Mouse (Mus musculus) neutrophil, adult 5-6 weeks (primary cell): ENCODE data around the gene Glis3. TPM values are rescaled to one million over a fixed set of nuclear protein-coding genes. Genes with fewer than 3 reads are reported as not detected.

ENCODE experiments used
- ATAC-seq: fragments of 151-379, 151-347 bp; 2 replicates; pipeline ENCODE4 v1.8.0; 2017; ENCODE audit warnings: mild to moderate bottlenecking, moderate TSS enrichment; ENCODE audit not compliant: insufficient number of reproducible peaks, poor library complexity, low FRiP score, severe bottlenecking; ENCODE audit errors: extremely low read depth
- total RNA-seq: library from RNA; stranded (forward); fragments of 200-1000 nt; gene quantifications from 2 replicates; pipeline ENCODE4 v1.2.3, GENCODE M21; 2017

Gene Glis3
- total RNA-seq, 1 experiment from 2014 or later = 1.2 TPM

DNA sequence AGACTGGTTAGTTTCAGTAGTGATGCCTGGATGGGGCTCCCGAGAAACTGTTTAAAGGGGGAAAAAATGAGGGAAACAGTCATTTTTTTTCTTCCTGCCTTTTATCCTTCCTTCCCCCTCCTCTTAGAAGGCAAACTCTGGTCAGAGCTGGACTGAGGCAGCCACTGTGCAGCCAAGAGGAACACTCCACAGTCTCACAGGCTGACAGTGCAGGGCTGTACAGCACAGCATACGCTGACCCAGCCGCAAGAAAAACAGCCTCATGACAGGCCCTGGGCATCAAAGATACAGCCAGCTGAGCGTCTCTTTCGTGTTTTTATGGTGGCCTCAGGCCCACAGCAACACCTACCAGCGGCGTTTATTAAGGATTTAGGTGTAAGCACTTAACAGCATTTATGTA lies 19.0 kb downstream of the Glis3 start:
- ATAC-seq = no peak

DNA sequence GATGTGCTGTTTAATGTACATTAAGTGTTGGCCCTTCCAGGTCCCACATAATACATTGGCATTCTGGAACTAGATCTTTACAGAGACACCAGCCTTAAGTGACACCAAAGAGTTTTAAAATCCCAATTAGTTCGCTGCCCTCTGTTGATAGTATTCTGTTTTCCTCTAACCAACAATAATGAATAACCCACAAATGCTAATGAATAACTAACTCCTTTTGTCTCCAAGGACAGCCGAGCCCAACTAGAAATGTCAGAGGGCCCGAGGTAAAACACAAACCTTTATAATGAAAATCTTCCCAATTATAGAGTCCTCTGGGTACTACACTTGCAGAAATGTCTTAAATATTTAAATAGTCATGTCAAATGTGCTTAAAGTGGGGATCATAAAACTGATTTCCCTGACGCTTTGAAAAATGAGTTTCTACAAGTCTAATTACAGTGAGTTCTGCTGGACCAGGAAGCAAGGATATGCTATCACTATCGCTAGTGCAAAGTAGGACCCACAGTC lies 22.1 kb downstream of the Glis3 start:
- no peak for ATAC-seq

DNA sequence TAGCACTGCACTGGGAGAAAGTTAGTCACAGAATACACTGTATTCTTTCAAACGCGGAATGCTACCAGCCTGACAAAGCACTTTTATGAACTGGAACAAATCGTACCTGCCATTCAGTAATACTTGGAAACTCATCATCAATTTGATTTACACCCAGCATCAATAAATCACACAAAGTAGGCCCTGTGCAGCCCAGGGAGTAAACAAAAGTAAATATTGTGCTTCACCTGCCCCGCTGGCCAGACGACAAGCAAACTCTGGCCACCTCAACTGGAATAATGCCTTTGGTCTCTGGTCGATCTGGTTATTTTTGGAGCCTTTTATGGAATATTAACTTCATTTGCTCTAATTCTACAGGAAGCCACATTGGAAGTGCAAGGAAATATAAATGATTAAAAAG lies 23.0 kb downstream of the Glis3 start:
- no peak for ATAC-seq

DNA sequence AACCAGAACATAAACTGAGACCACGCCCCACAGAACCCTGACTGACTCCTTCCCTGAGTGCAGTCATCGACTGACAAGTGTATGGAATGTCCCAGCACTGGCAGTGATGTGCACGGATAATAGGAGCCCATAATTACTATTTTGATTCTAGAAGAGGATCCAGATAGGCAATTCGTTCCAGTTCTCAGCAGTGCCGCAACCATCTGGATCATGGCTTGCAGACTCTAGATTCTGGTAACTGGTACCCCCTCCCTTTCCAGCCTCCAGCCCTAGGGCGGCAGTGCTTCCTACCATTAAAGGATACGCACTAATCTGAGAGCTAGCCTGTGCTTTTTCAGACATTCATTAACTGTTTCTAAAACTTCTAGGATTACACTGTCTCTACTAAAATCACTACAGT lies 24.7 kb downstream of the Glis3 start:
- ATAC-seq = no peak

GRCm38 (mm10) chr19:28650836-28651235 lies 29.0 kb downstream of the Glis3 start:
- ATAC-seq = no peak

DNA sequence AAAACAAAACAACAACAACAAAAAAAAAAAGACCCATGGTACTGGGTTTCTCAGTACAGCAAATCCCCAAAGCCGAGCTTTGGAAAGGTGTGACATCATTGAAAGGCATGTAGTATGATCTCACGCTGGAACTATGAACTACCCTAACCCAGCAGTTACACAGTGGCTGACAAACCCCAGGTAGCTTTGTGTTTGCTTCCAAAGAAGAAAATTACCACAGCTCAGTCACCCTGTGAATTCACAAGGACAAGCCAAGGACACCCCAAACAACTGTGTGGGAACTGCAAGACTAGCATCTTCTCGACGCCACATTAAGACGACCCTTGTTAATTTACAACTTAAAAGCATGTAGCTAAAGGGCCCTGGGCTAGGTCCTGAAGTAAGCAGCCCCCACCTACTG lies 30.4 kb downstream of the Glis3 start:
- no peak for ATAC-seq

GRCm38 (mm10) chr19:28648881-28649280 lies 31.0 kb downstream of the Glis3 start:
- no peak for ATAC-seq

DNA sequence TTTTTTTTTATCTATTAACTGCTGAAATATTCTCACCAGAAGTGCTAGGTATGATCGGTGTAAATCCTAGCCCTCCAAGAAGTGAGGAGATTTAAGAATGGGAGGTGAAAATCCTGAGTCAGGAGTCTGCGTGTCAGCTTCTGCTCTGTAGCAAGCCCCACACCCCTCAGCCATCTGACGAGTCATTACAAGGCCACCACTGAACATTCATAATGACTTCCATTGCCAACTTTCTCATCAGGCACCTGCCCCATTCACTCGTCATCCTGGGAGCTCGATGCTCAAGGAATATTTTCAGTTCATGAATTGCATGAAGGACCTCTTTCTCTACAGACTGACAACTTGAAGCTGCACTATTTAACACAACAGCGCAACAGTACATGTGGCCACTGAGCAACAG lies 32.5 kb downstream of the Glis3 start:
- no peak for ATAC-seq

- no peak for ATAC-seq
Measured at GRCm38 (mm10) chr19:28646286-28646685, 33.6 kb downstream of the Glis3 start.

GRCm38 (mm10) chr19:28640861-28641381 lies 39.0 kb downstream of the Glis3 start:
- ATAC-seq = no peak

DNA sequence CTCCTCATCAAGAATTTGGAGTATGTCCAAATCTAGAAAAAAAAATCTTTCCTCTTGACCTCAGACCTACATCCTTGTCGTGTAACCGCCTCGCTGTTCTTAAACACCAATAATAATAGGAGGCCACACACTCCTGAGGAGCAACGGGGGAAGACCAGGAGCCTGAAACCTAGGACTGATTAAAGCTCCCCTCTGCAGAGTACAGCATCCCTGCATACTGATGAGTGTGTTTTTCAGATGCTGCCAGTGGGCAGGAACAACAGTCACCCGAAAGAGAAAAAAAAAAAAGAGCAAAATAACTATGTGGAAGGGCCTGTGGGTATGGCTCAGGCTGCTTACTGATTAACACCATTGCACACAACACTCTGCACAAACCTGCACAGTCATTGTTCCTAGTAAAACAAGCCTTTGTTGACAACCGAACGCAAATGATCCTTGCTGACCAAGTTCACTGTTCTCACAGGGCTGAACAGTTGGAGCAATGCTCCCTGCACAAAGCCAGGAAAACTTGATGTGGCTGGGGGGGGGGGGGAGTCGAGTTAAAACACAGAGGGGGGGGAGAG lies 43.8 kb downstream of the Glis3 start:
- no peak for ATAC-seq

DNA sequence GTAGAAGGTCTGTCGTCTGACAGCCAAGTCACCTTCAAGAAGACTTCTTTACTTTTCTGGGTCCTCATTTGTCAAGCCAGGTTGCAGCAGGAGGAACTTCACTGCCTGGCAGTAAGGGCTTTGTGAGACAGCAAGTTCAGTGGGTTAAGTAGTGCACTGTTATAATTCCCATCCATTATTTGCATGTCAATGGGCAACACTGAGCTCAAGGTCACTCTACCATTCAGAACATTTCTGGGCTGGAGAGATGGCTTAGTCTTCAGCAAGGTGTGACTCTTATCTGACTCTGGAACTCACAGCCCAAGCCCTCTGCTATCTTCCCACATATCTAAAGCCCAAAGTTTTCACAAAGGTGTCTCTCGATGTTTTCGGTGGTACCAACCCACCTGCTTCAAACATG lies 44.9 kb downstream of the Glis3 start:
- no peak for ATAC-seq

DNA sequence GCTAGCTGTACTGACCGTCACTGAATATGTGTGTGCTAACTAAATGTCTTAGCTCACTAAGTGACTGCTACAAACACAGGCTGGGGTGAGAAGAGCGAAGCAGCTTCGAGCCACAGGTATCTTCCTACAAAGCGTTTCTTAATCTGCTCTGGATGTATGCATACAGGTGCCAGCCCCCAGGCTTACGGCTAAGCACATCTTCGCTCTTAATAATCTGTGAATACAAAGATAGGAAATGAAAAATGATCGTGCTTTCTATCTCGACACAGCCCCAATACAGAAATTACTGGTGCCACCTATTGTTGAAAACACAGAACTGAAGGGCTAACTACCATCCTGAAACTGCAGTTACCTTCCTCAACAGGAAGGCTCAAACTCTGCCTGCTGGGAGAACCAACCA lies 51.5 kb downstream of the Glis3 start:
- no peak for ATAC-seq

DNA sequence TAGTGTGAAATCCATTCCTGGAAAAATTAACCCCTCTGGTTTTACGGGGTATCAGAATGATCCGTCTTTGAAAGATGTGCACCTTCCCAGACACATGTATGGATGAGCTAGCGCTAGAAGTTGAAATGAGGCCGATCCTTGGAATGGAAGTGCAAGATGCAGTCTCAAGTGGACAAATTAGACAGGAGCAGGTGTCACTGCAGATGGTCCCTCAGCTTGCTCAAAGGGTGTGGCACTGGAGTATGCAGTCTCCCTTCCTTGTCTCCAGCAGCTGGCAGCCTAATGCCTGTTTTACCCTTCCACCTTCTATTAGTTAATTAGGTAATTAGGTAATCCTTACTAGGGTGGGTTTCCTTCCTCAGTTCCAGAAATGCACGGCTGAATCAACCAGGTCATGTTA lies 53.7 kb downstream of the Glis3 start:
- no peak for ATAC-seq

GRCm38 (mm10) chr19:28624571-28624970 lies 55.3 kb downstream of the Glis3 start:
- no peak for ATAC-seq

GRCm38 (mm10) chr19:28623726-28624125 lies 56.2 kb downstream of the Glis3 start:
- no peak for ATAC-seq

- ATAC-seq = no peak
Measured at GRCm38 (mm10) chr19:28621608-28622505, 58.0 kb downstream of the Glis3 start.

DNA sequence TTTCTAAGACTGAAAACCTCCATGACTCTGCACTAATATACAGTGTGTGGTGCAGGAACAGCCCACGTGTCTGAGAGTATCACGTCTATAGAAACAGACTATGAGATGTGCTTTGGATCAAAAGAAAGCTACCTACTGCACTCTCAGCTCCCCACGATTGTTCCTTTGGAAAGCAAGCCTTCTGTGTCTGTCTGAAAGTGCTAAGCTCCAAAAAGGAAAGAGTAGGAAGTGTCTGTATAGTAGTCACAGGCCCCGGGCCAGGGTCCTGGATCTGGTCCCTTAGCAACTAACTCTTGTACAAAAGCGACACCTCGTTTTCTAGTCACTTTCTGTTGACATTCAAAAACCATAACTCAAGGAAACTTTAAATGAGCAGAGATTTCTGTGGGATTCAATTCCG lies 62.1 kb downstream of the Glis3 start:
- ATAC-seq = no peak

DNA sequence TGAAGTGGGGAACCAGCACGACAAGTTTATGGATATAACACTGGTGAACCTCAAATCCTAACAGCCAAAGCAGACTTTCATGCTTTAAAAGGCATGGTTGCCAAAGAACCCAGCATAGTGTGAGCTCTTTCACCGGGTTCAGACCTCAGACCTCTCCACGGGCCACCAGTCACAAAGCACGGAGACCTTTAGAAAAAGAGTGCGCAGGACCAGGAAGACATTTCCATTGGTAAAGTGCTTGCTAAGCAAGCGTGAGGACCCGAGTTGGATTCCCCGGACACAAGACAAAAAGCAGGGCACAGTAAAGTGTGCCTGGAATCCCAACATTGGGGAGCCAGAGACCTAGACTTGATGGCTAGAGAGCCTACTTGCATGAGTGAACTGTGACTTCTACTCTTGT lies 62.7 kb downstream of the Glis3 start:
- ATAC-seq = no peak

DNA sequence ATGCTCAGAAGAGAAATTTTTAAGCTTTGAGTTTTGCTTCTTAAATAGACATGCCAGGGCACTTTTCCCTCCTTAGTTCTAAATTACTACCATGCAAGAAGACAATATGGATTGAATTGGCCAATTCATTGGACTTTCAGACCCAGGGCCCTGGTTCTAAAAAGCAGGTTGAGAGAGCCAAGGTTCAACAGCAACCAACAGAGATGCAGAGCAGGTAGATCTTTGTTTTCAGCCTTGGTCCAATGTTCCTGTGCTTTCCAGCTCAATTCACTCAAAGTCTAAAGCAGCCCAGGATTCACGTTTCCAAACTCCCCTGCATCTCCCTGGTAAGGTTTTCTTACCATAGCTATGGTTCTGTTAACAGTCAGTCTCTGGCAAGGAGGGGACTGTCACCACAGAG lies 63.4 kb downstream of the Glis3 start:
- no peak for ATAC-seq
